Mouse (Mus musculus) lung, adult 2 months (tissue): ENCODE measurements around the gene Rps6kc1.

Experiments
- CTCF ChIP-seq: fragments of 200-500 bp; IDR thresholded peaks from 2 replicates; pipeline ENCODE4 v1.5.1; 2011; ENCODE audit warnings: mild to moderate bottlenecking, low read length, control low read depth; ENCODE audit not compliant: insufficient read depth
- POLR2A ChIP-seq: fragments of 200-500 bp; IDR thresholded peaks from 2 replicates; pipeline ENCODE4 v1.6.1; 2011; ENCODE audit warnings: low read depth, mild to moderate bottlenecking, control low read depth, low read length, borderline replicate concordance; ENCODE audit errors: extremely low read depth

- TF ChIP-seq CTCF (no peak), POLR2A (no peak)
Observed at GRCm38 (mm10) chr1:190886014-190886413, 25.6 kb downstream of the Rps6kc1 start.
